Mouse (Mus musculus) ovary, adult 2 months (tissue): Measurements from ENCODE around the gene Dok3. TPM values are rescaled to one million over a fixed set of nuclear protein-coding genes. Genes with fewer than 3 reads are reported as not detected.

Experiments used
- polyA plus RNA-seq: library from polyadenylated mRNA; depleted of rRNA; stranded (reverse); fragments of >200 nt; gene quantifications from 2 replicates; pipeline ENCODE4 v1.2.3, GENCODE M21; 2012; rRNA removed

The Dok3 gene
- 12.2 and 13.5 TPM in 2 replicates for polyA plus RNA-seq

DNA sequence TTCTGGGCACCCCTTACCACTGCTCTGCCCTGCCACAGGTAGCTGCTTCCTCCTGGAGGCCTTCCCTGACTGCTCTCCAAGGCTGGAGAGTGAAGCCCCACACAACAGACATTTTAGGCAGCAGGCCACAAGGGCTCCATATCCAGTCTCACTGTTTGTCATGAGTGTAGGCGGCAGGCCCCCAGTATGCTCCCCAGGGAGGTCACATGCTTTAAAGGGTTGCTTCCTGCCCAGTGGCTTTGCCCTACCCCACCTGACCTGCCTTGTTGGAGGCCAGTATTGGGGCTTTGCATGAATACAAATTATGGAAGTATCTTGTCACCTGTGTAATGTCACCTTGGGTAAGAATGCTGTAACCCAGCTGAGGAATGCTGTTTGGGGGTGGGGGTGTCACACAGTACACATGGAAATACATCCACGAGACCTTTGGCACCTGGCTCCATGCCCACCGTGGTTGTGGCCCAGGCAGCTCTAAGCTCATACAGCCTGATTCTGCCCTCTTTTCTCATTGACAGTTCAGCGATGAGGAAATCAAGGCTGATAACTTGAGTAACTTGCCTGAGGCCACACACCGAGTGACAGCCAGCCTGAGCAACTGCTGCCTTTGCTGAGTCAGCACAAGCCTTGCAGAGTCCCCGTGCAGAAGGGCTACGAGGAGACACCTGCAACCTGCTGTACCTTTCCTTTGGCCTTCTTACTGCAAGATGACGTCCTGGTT, at the start of gene Dok3:
Gene Dok3 (minus strand): TSS at position 99 of the 718 bp plus-strand sequence.

DNA sequence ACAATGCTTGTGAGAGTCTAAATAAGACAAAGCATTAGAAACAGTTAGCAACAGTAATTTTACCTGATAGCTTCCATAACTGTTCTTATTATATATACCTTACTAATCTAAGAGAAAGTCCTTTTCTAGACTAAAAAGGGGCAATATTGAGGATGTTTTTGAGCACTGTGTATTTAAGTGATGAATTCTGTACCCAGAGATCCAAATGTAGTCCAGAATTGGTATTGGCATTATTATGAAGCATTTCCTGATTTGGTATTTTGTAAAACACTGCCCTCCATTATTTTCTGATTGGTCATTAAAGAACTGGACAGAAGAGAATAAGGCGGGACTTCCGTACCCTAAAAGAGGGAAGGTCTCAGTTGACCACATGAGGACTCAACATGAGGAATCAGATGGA, 44.3 kb upstream of the Dok3 start, which contains the start of gene Tmed9:
Gene Tmed9 (plus strand): TSS at position 301 of the 400 bp plus-strand sequence.

DNA sequence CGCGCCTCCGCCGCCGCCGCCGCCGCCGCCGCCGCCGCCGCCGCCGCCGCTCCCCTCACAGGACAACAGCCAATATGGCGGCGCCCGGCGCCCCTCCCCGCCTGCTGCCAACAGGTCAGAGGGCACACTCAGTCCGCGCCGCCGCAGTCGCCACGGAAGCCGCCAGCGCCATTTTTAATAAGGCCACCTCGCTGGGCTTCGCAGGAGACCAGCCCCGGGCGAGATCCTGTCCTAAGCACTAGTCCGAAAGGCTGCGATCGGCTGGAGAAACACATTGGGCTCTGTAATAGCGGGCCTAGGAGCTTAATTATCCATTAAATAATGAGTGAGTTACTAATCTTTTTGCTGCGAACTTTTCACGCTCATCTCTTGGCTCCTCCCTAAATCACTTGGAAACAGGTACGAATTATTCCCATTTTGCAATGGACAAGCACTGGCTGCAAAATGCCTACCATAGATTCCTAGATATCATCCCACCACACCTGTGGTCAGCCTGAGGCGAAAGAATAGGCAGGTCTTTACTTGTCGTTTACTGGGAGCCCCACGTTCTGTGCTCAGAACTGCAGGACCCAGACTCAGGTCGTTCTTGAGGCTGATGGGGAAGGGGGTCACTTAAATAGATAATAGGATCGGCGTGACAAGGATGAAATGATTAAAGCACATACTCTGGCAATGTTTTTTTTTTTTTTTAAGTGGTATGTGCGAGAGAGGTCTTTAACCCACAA, 42.1 kb upstream of the Dok3 start, which contains the start of gene Fam193b:
Gene Fam193b (minus strand): TSS at position 94 of the 725 bp plus-strand sequence.

DNA sequence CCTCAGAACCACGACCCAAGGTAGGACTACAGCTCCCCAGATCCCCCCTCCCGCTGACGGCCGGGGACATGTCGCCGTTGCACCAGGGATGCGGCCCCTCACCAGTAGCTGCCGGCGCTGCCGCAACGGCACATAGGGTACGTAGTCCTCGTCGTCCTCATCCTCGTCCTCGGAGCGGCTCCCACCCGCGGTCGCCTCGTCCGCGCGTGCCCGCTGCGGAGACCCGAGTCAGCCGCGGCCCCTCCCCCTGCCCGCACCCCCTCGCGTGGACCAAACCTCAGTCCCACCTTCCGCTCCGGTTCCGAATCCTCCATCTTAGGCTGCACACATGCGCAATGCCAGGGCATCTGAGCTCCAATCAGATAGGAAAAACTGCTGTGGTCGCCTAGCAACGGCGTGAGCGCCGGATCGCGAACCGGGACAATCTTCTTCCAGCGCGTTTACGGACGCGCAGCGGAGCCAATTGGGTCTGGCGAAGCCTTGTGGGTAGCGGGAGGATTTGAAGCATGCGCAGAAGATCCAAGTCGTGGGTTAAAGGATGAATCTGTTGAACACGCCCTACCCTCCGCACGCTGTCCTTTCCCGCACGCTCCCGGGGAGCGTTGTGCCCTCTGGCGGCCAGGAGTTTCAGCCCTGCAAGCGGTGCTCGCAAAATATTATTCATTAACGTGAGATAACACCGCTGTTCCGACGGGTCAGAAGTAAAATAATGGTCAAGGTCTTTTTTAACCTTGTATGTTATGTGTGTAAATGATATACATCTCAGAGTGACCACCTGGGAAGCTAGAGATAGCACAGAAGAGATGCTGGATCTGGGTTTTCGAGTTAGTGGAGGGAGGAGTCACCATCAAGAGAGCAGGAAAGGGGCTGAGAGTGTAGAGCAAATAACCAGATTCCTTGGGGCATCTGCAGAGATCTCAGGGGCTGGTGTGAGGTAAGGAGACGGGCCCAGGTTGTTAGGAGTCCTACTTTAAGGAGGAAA, 7.4 kb upstream of the Dok3 start, which contains the start of gene Ddx41:
Gene Ddx41 (minus strand): TSS at position 465 of the 982 bp plus-strand sequence.

DNA sequence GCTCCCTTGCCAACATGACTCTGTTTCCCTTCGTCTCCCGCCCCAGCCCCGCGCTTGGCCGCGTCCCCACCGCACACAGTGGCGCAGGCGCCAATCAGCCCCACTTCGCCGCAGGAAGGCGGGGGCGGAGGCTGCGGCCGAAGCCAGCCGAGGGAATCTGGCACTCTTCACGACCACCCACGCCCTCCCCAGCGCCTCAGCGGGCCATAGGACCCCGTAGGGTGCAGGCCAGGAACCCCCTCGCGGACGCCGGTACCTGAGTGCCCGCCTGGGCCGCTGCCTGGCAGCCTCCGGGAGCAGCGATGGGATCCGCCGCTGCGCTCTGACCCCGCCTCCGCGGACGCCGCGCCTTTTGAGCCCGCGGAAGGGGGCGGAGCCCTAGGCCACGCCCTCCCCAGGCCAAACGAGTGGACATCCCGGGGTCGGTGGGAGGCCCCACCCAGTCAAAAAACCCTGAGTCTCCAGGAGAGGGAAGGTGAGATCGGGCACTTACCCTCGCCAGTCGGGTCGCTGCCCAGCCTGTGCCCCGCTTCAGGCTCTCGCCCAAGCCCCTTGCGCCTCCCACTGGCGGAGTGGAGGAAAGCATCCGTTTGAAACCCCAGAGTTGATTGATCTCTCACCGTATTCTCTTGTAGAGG, 15.9 kb downstream of the Dok3 start, which contains the start of gene Pdlim7:
Gene Pdlim7 (minus strand): TSS at position 566 of the 638 bp plus-strand sequence.

DNA sequence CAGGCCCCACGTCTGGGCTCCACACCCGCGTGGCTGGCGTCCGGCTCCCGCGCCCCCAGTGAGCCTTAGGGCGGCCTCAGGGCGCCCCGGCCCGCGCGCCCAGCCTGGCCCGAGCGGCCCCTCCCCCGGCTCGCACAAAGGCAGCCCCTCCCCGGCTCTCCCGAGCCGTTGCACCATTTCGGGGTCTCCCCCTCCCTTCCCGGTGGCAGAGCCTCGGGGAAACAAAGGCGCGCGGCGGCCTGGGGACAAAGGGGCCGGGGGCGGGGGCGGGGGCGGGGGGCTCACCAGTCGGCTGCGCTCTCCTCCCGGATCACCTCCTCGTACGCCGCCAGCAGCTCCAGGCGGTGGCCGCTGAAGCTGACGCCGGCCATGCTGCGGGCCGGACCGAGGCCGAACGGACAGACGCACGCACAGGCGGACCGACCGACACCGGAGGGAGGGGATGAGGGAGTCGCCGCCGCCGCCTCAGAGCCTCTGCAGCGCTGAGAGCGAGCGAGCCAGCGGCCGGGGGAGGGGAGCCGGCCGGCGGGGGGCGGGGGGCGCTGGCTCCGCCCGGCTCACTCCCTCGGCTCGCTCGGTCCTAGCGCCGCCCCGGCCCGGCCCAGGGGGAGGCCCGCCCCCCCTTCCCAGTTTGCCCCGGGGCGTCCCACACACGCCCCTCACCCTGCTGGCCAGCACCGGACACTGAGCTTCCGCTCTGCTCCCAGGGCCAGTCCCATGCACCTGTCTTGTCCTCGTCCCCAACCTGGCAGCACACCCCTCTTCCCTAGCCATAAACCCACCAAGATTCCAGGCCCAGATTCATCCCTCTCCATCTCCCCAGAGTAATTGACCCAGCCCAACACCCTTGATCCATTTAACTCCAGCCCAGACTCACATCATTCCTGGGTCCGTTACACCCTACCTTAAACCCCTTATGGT, 41.3 kb downstream of the Dok3 start, which contains the start of gene Dbn1:
Gene Dbn1 (minus strand): TSS at position 534 of the 921 bp plus-strand sequence.

Other genes with a start within 250 kb of the Dok3 start
- 323 and 337 TPM in 2 replicates for gene Prelid1, start 208.8 kb downstream of the Dok3 start, polyA plus RNA-seq
- gene Rab24, start 207.3 kb downstream of the Dok3 start, polyA plus RNA-seq, result 90.5 and 92.6 TPM in 2 replicates
- 16.3 and 21.3 TPM in 2 replicates for gene Mxd3, start 199.5 kb downstream of the Dok3 start, polyA plus RNA-seq
- 133 and 142 TPM in 2 replicates for gene Lman2, start 166.5 kb downstream of the Dok3 start, polyA plus RNA-seq
- 2.6 and 3.3 TPM in 2 replicates for gene Rgs14, start 159.6 kb downstream of the Dok3 start, polyA plus RNA-seq
- gene Slc34a1, start 131.1 kb downstream of the Dok3 start, polyA plus RNA-seq, result 0.08 and 0.53 TPM in 2 replicates
- gene Pfn3, start 114.1 kb downstream of the Dok3 start, polyA plus RNA-seq, result not detected in 2 replicates
- gene F12, start 102.5 kb downstream of the Dok3 start, polyA plus RNA-seq, result 0.23 and 1.3 TPM in 2 replicates
- gene Grk6, start 84.2 kb downstream of the Dok3 start, polyA plus RNA-seq, result 61.2 and 61.5 TPM in 2 replicates
- gene Prr7, start 65.0 kb downstream of the Dok3 start, polyA plus RNA-seq, result 39.3 and 64.5 TPM in 2 replicates
- 121 and 140 TPM in 2 replicates for gene Dbn1, start 41.2 kb downstream of the Dok3 start, polyA plus RNA-seq
- gene Pdlim7, start 15.6 kb downstream of the Dok3 start, polyA plus RNA-seq, result 253 and 269 TPM in 2 replicates
- 110 and 147 TPM in 2 replicates for gene Ddx41, start 7.4 kb upstream of the Dok3 start, polyA plus RNA-seq
- gene Fam193b, start 41.8 kb upstream of the Dok3 start, polyA plus RNA-seq, result 118 and 137 TPM in 2 replicates
- gene Tmed9, start 44.4 kb upstream of the Dok3 start, polyA plus RNA-seq, result 90.5 and 90.9 TPM in 2 replicates
- gene B4galt7, start 70.6 kb upstream of the Dok3 start, polyA plus RNA-seq, result 29.8 and 32.7 TPM in 2 replicates
- 17.4 and 18.4 TPM in 2 replicates for gene Caml, start 93.7 kb upstream of the Dok3 start, polyA plus RNA-seq
- 9.0 and 9.2 TPM in 2 replicates for gene Ddx46, start 105.7 kb upstream of the Dok3 start, polyA plus RNA-seq
- gene B230219D22Rik, start 163.8 kb upstream of the Dok3 start, polyA plus RNA-seq, result 31.8 and 32.2 TPM in 2 replicates
- gene Txndc15, start 185.4 kb upstream of the Dok3 start, polyA plus RNA-seq, result 66.8 and 69.7 TPM in 2 replicates
- 23.2 and 23.3 TPM in 2 replicates for gene Pcbd2, start 198.1 kb upstream of the Dok3 start, polyA plus RNA-seq